Mouse (Mus musculus) embryo, embryonic 11 days (tissue): ENCODE data around the gene Tmed8.
"Not testable (repeated sequence)": the region's sequence is repeated elsewhere in the genome, so short reads cannot be mapped to it uniquely, and the experiment has no call there.

ENCODE experiments used
- DNase-seq: peaks from one replicate; pipeline ENCODE4 v3.0.0-alpha.2; 2015

Tmed8 gene

GRCm38 (mm10) chr12:87199973-87200586 lies at the start of gene Tmed8:
TSS of gene Tmed8 (minus strand) at chr12:87200454.
- peak; percentile 92 for DNase-seq

GRCm38 (mm10) chr12:87238632-87239031 lies 38.4 kb upstream of the Tmed8 start, which contains the start of gene Noxred1:
TSS of gene Noxred1 (minus strand) at chr12:87238732.
- no peak for DNase-seq

GRCm38 (mm10) chr12:87236882-87237483 lies 36.7 kb upstream of the Tmed8 start:
- DNase-seq = no peak

- DNase-seq = no peak
These were observed 30.2 kb upstream of the Tmed8 start for GRCm38 (mm10) chr12:87230379-87230895.

GRCm38 (mm10) chr12:87229633-87230032 lies 29.4 kb upstream of the Tmed8 start:
- DNase-seq = no peak

GRCm38 (mm10) chr12:87226801-87227200 lies 26.5 kb upstream of the Tmed8 start:
- no peak for DNase-seq

- no peak for DNase-seq
These were observed 24.7 kb upstream of the Tmed8 start for GRCm38 (mm10) chr12:87224950-87225349.

GRCm38 (mm10) chr12:87219362-87219761 lies 19.1 kb upstream of the Tmed8 start:
- DNase-seq = peak; percentile 26

GRCm38 (mm10) chr12:87217596-87217995 lies 17.3 kb upstream of the Tmed8 start:
- DNase-seq = no peak

GRCm38 (mm10) chr12:87216053-87216452 lies 15.8 kb upstream of the Tmed8 start:
- DNase-seq = no peak

- DNase-seq = no peak
These were observed 12.8 kb upstream of the Tmed8 start for GRCm38 (mm10) chr12:87212844-87213606.

GRCm38 (mm10) chr12:87205789-87206188 lies 5.5 kb upstream of the Tmed8 start:
- not testable (repeated sequence) for DNase-seq

- no peak for DNase-seq
These were observed 1.4 kb upstream of the Tmed8 start for GRCm38 (mm10) chr12:87201694-87202093.

- DNase-seq = peak; percentile 59
These were observed 865 bp downstream of the Tmed8 start, which contains the start of gene Samd15 for GRCm38 (mm10) chr12:87199206-87199972. TSS of gene Samd15 (plus strand) at chr12:87199723.

GRCm38 (mm10) chr12:87198792-87199191 lies 1.5 kb downstream of the Tmed8 start:
- no peak for DNase-seq

GRCm38 (mm10) chr12:87196310-87196709 lies 3.9 kb downstream of the Tmed8 start:
- DNase-seq = no peak

GRCm38 (mm10) chr12:87195069-87195468 lies 5.2 kb downstream of the Tmed8 start:
- DNase-seq = no peak

GRCm38 (mm10) chr12:87193008-87193407 lies 7.2 kb downstream of the Tmed8 start:
- DNase-seq = no peak

GRCm38 (mm10) chr12:87177631-87178030 lies 22.6 kb downstream of the Tmed8 start:
- DNase-seq = no peak

- DNase-seq = peak; percentile 39
These were observed 24.9 kb downstream of the Tmed8 start for GRCm38 (mm10) chr12:87175194-87175946.

- no peak for DNase-seq
These were observed 39.4 kb downstream of the Tmed8 start for GRCm38 (mm10) chr12:87160815-87161214.

GRCm38 (mm10) chr12:87160310-87160709 lies 39.9 kb downstream of the Tmed8 start:
- DNase-seq = no peak
